Mouse (Mus musculus) intestine, postnatal 0 days (tissue): ENCODE results near the gene Slc6a3. TPM values are rescaled to one million over a fixed set of nuclear protein-coding genes. Genes with fewer than 3 reads are reported as not detected.

Experiments
- ATAC-seq: fragments of 200-750 bp; cut with Nextera tagmentation; 2 replicates; pipeline ENCODE4 v1.8.0; 2017; ENCODE audit warnings: mild to moderate bottlenecking, moderate TSS enrichment, moderate library complexity
- H3K27ac ChIP-seq: fragments of 300-500 bp; sonication (generic); 2 replicates; pipeline ENCODE4 v1.5.1; 2014; ENCODE audit warnings: mild to moderate bottlenecking, low read depth, low read length, moderate library complexity
- H3K27me3 ChIP-seq: fragments of 300-500 bp; sonication (generic); replicated peaks from 2 replicates; pipeline ENCODE4 v1.6.1; 2014; ENCODE audit warnings: low read length, mixed read lengths; ENCODE audit not compliant: control insufficient read depth, insufficient read depth
- H3K36me3 ChIP-seq: fragments of 300-500 bp; sonication (generic); 2 replicates; pipeline ENCODE4 v1.6.1; 2014; ENCODE audit warnings: mild to moderate bottlenecking, moderate library complexity; ENCODE audit not compliant: control insufficient read depth, insufficient read depth
- H3K4me1 ChIP-seq: fragments of 300-500 bp; sonication (generic); replicated peaks from 2 replicates; pipeline ENCODE4 v1.6.1; 2014; ENCODE audit warnings: antibody characterized with exemption, low read length, mixed read lengths; ENCODE audit not compliant: control insufficient read depth, insufficient read depth
- H3K4me2 ChIP-seq: fragments of 300-500 bp; sonication (generic); replicated peaks from 2 replicates; pipeline ENCODE4 v1.6.1; 2014; ENCODE audit warnings: low read depth, mild to moderate bottlenecking, moderate library complexity
- H3K4me3 ChIP-seq: fragments of 300-500 bp; sonication (generic); 2 replicates; pipeline ENCODE4 v1.5.1; 2014; ENCODE audit warnings: low read depth, low read length
- H3K9ac ChIP-seq: fragments of 300-500 bp; sonication (generic); 2 replicates; pipeline ENCODE4 v1.6.1; 2014; ENCODE audit warnings: mild to moderate bottlenecking, low read depth, low read length
- H3K9me3 ChIP-seq: fragments of 300-500 bp; sonication (generic); 2 replicates; pipeline ENCODE4 v1.6.1; 2016; ENCODE audit warnings: mixed run types; ENCODE audit not compliant: control insufficient read depth
- CTCF ChIP-seq: sonication (generic); IDR thresholded peaks from 2 replicates; pipeline ENCODE4 v1.5.1; 2016; ENCODE audit warnings: low read depth, mild to moderate bottlenecking, control low read depth, antibody characterized with exemption, moderate library complexity
- WGBS: fragments of 180-500 bp; shearing (Covaris S2); extraction: QIAGEN DNeasy Blood & Tissue Kit; methylation state at CpG from one replicate; pipeline ENCODE4 v1.1.7; 2014; 5-methylcytosine and 5-hydroxymethylcytosine counted together
- polyA plus RNA-seq: library from polyadenylated mRNA; unstranded; fragments of >200 nt; fragmentation: Nextera tagmentation; extraction: Ambion mirVana; gene quantifications from 2 replicates; pipeline ENCODE4 v1.2.1, GENCODE M21; 2015

Slc6a3 gene
- 4.3 and 5.0 TPM in 2 replicates for polyA plus RNA-seq

GRCm38 (mm10) chr13:73536403-73536821 is at the start of gene Slc6a3:
Gene Slc6a3 (plus strand): TSS chr13:73536747.
- Histone ChIP-seq H3K36me3 (no peaks in the 10 kb centered on the region), H3K9ac (peak within 1 kb of the TSS; percentile 32), H3K4me2 (peak within 1 kb of the TSS; percentile 69), H3K4me1 (no peaks in the 10 kb centered on the region; the same call in 1 of the 2 replicates), H3K4me3 (peak within 1 kb of the TSS; percentile 34), H3K9me3 (no peaks in the 10 kb centered on the region), H3K27ac (peak within 1 kb of the TSS; percentile 83), H3K27me3 (peaks cover 8% of the 10 kb centered on the region; the same call in 1 of the 2 replicates)
- WGBS = 1% methylated on average over 26 of the region's 26 CpGs
- TF ChIP-seq CTCF = no peak
- ATAC-seq = peak; percentile 68

DNA sequence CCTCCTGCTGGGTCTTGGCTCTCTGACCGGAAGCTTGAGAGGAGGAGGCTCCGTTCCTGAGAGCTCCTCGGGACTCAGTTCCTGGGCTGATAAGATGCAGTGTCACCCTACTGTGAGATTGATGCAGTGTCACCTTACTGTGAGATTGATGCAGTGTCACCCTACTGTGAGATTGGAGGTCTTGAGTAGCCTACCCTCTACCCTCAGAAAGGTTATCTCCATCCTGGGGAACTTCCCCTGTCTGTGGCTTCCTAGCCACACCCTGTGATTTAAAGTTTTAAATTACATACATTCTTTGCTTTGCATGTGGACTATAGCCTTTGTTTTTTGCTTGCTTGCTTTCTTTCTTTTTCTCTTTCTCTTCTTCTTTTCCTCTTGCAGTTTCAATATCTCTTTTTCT is 48.4 kb upstream of the Slc6a3 start:
- H3K27me3 ChIP-seq = no peaks in the 10 kb centered on the region
- H3K4me2 ChIP-seq = no peak overlapping the region
- no peak for ATAC-seq
- no peak overlapping the region for H3K27ac ChIP-seq
- no peaks in the 10 kb centered on the region for H3K9me3 ChIP-seq
- peaks cover 7% of the 10 kb centered on the region for H3K36me3 ChIP-seq
- H3K4me3 ChIP-seq = no peak overlapping the region
- 60% methylated on average over 3 of the region's 3 CpGs for WGBS
- TF ChIP-seq CTCF = no peak
- H3K9ac ChIP-seq = no peak overlapping the region
- H3K4me1 ChIP-seq = no peaks in the 10 kb centered on the region

- Histone ChIP-seq H3K27ac (no peak overlapping the region), H3K36me3 (peaks cover 7% of the 10 kb centered on the region), H3K4me3 (no peak overlapping the region), H3K27me3 (no peaks in the 10 kb centered on the region), H3K4me2 (no peak overlapping the region), H3K9ac (no peak overlapping the region), H3K9me3 (no peaks in the 10 kb centered on the region), H3K4me1 (no peaks in the 10 kb centered on the region)
- no peak for TF ChIP-seq CTCF
- no peak for ATAC-seq
- WGBS = 84% methylated on average over 9 of the region's 9 CpGs
These were observed 47.8 kb upstream of the Slc6a3 start for GRCm38 (mm10) chr13:73488707-73489106.

GRCm38 (mm10) chr13:73489986-73490385 is 46.6 kb upstream of the Slc6a3 start:
- H3K9ac ChIP-seq = no peak overlapping the region
- no peaks in the 10 kb centered on the region for H3K9me3 ChIP-seq
- no peak overlapping the region for H3K4me2 ChIP-seq
- H3K36me3 ChIP-seq = peaks cover 13% of the 10 kb centered on the region
- no peak overlapping the region for H3K27ac ChIP-seq
- H3K27me3 ChIP-seq = no peaks in the 10 kb centered on the region
- no peak overlapping the region for H3K4me3 ChIP-seq
- no peak for ATAC-seq
- H3K4me1 ChIP-seq = no peaks in the 10 kb centered on the region
- no peak for TF ChIP-seq CTCF
- WGBS = 92% methylated on average over 3 of the region's 3 CpGs

GRCm38 (mm10) chr13:73490564-73491170 is 45.9 kb upstream of the Slc6a3 start:
- H3K4me2 ChIP-seq = no peak overlapping the region
- no peak overlapping the region for H3K4me3 ChIP-seq
- no peak for ATAC-seq

DNA sequence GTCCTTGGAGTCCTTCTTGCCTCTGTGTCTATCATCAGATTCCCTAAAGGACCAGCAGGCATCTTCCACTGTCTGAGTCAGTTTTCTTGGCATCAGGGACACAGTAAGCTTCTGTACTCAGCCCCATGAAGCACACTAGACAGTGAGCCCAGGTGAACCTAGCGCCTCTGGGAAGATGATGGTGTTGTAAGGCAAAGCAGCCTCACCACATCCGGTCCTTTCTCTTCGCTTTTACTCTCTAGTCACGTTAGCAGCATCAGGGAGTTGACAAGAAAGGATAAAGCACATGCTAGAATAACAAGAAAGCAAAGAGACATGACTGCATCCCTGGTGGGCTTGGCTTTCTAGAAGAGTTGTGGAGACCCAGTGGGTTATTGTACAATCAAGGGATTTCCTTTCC is 43.4 kb upstream of the Slc6a3 start:
- no peak overlapping the region for H3K27ac ChIP-seq
- H3K4me3 ChIP-seq = no peak overlapping the region
- no peak for ATAC-seq
- no peak for TF ChIP-seq CTCF
- H3K36me3 ChIP-seq = peaks cover 13% of the 10 kb centered on the region
- no peak overlapping the region for H3K9ac ChIP-seq
- no peaks in the 10 kb centered on the region for H3K27me3 ChIP-seq
- WGBS = 92% methylated on average over 4 of the region's 4 CpGs
- H3K4me2 ChIP-seq = no peak overlapping the region
- H3K9me3 ChIP-seq = no peaks in the 10 kb centered on the region
- H3K4me1 ChIP-seq = no peaks in the 10 kb centered on the region

More at GRCm38 (mm10) chr13:73490564-73491170, 45.9 kb upstream of the Slc6a3 start:
- no peak for TF ChIP-seq CTCF
- Histone ChIP-seq H3K9me3 (no peaks in the 10 kb centered on the region), H3K36me3 (peaks cover 13% of the 10 kb centered on the region), H3K9ac (no peak overlapping the region), H3K4me1 (no peaks in the 10 kb centered on the region), H3K27me3 (no peaks in the 10 kb centered on the region), H3K27ac (no peak overlapping the region)
- WGBS = 71% methylated on average over 8 of the region's 8 CpGs
